17 mouse cellular contexts compared by ENCODE assay signal in the genomic region with DNA sequence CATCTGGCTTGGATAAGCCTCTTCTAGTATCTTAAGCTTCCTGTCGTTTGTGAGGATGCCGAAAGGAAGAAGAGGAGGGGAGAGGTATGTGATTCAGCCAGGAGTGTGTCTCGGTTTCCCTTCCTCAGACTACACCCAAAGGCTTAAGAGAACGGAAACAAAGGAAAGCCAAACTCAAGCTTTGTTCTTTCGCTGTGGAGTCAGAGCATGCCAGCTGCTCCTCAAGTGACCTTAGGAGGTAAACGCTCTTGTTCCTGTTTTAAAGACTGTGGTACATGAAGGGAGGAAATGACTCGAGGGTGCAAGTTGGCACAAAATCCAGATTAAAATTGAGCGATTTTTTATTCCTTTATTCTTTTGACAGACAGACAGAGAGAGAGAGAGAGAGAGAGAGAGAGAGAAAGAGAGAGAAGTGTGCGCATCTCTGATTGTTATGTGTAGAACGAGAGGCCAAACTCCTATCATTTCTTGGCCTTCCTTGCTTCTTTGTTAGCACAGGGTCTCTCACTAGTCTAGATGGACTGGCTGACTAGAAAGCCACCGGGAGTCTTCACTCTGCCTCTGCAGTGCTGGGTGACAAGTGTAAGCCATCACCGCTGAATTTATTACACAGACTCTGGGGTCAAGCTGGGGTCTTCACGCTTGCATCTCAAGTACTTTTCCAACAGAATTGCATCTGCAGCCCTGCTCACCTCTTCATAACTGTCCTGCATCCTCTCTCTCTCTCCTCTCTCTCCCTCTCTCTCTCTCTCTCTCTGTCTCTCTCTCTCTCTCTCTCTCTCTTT.
A peak's percentile ranks its signal among the peaks of the same experiment; 100 is the strongest.
DNase-seq lines count a peak whose midpoint lies in the region; ATAC-seq and TF ChIP-seq lines count a peak whose summit lies in the region.
"Had no signal": no experiment of that assay in that cellular context is flagged by ENCODE, and none has a peak within 500 bp of the region (broad histone marks: within the 10 kb centered on the region; RNA-seq: fewer than 3 reads in every experiment).

No protein-coding gene starts in this region.

- no peak overlapping the region for H3K4me2 ChIP-seq in kidney, embryonic 16.5 days (replicated peaks; ENCODE audit: low read depth, low read length)
- H3K4me2 ChIP-seq in lung, embryonic 14.5 days, result no peak overlapping the region
- H3K4me2 ChIP-seq: hindbrain, embryonic 12.5 days had no signal

- WGBS in kidney, embryonic 16.5 days, result 47% methylated on average over 13 of the region's 13 CpGs
- 38% methylated on average over 13 of the region's 13 CpGs for WGBS in lung, embryonic 14.5 days

- no peaks in the 10 kb centered on the region for H3K36me3 ChIP-seq in kidney, embryonic 16.5 days (ENCODE audit: insufficient read depth, low read length)
- no peaks in the 10 kb centered on the region for H3K36me3 ChIP-seq in lung, embryonic 14.5 days (ENCODE audit: insufficient read depth)
- H3K36me3 ChIP-seq: hindbrain, embryonic 12.5 days had no signal

- H3K4me3 ChIP-seq in kidney, embryonic 16.5 days (ENCODE audit: low read length), result no peak overlapping the region
- H3K4me3 ChIP-seq in lung, embryonic 14.5 days (ENCODE audit: low read depth, low read length), result no peak overlapping the region
- H3K4me3 ChIP-seq: hindbrain, embryonic 12.5 days had no signal

- 0 out of 2 replicates have a peak, but pooled peaks have one; percentile 46 for ATAC-seq in kidney, embryonic 16.5 days (ENCODE audit: low FRiP score, low TSS enrichment)
- ATAC-seq in lung, embryonic 14.5 days (ENCODE audit: insufficient read depth), result no peak; the same call in 1 of the 2 replicates
- ATAC-seq in megakaryocyte, adult 5-6 weeks (ENCODE audit: poor library complexity, severe bottlenecking), result peak; percentile 90
- ATAC-seq: midbrain, embryonic 16.5 days had no signal

- H3K4me1 ChIP-seq in kidney, embryonic 16.5 days (ENCODE audit: insufficient read depth, low read length), result peaks cover 6% of the 10 kb centered on the region; the same call in 1 of the 2 replicates
- H3K4me1 ChIP-seq in lung, embryonic 14.5 days (ENCODE audit: insufficient read depth), result no peaks in the 10 kb centered on the region
- H3K4me1 ChIP-seq: hindbrain, embryonic 12.5 days had no signal

- no peak overlapping the region for H3K9ac ChIP-seq in kidney, embryonic 16.5 days (replicated peaks; ENCODE audit: low read length)
- no peak overlapping the region for H3K9ac ChIP-seq in lung, embryonic 14.5 days
- H3K9ac ChIP-seq: hindbrain, embryonic 12.5 days had no signal

- no peak overlapping the region for H3K27ac ChIP-seq in kidney, embryonic 16.5 days (ENCODE audit: low read length)
- no peak overlapping the region for H3K27ac ChIP-seq in lung, embryonic 14.5 days (ENCODE audit: low read depth)
- H3K27ac ChIP-seq: hindbrain, embryonic 12.5 days; macrophage had no signal

- DNase-seq in kidney, adult 18-20 months, result no peak
- peak; percentile 38 for DNase-seq in embryo, embryonic 10 days (ENCODE audit: low spot score)
- peak; percentile 14 for DNase-seq in lung, embryonic 14.5 days
- no peak for DNase-seq in yolk sac, embryonic 10.5 days (ENCODE audit: low spot score)
- DNase-seq in layer of hippocampus, adult 9-11 months, result no peak
- DNase-seq in testis, postnatal 14 days (ENCODE audit: low spot score), result no peak
- DNase-seq: adrenal gland, adult 2 months; cerebellum, postnatal 14 days; gastrocnemius, postnatal 25 days; layer of hippocampus, postnatal 36 days; thymus, adult 2 months had no signal

- TF ChIP-seq CTCF in lung, embryonic 14.5 days (IDR thresholded peaks at IDR 0.05; ENCODE audit: low read depth), result no peak

- H3K9me3 ChIP-seq in kidney, embryonic 16.5 days (ENCODE audit: low read length), result no peaks in the 10 kb centered on the region
- H3K9me3 ChIP-seq in lung, embryonic 14.5 days (ENCODE audit: low read depth, low read length), result no peaks in the 10 kb centered on the region
- H3K9me3 ChIP-seq: hindbrain, embryonic 12.5 days had no signal

- no peaks in the 10 kb centered on the region for H3K27me3 ChIP-seq in kidney, embryonic 16.5 days (ENCODE audit: insufficient read depth, low read length)
- H3K27me3 ChIP-seq in lung, embryonic 14.5 days (ENCODE audit: insufficient read depth, low read length), result no peaks in the 10 kb centered on the region
- H3K27me3 ChIP-seq: CH12.LX; hindbrain, embryonic 12.5 days had no signal

Comparison
In these comparisons a context has a peak if more than half of its experiments do, and no peak if none do; other contexts are left out.
1. DNase-seq: peak in embryo, embryonic 10 days (single experiment) and lung, embryonic 14.5 days (single experiment); none in kidney, adult 18-20 months (single experiment), yolk sac, embryonic 10.5 days (single experiment), layer of hippocampus, adult 9-11 months (single experiment) and testis, postnatal 14 days (single experiment).